Mouse (Mus musculus) mature B cell (primary cell): Measurements from ENCODE around the gene B4galt3.

Source experiments
- in situ Hi-C: fragments of 300-500 bp; cut with MboI; formaldehyde crosslinking; loops from 2 replicates; pipeline ENCODE4 v1.14.3; 2019

The B4galt3 gene

GRCm38 (mm10) chr1:171263185-171263611, 6.9 kb upstream of the B4galt3 start:
- in situ Hi-C loops = no loop called here

GRCm38 (mm10) chr1:171263666-171264461, 6.3 kb upstream of the B4galt3 start:
- in situ Hi-C loops = no loop called here

GRCm38 (mm10) chr1:171265971-171266744, 4.0 kb upstream of the B4galt3 start:
- in situ Hi-C loops = no loop called here

- in situ Hi-C loops = no loop called here
These were observed 1.8 kb upstream of the B4galt3 start for GRCm38 (mm10) chr1:171268341-171268740.

GRCm38 (mm10) chr1:171270573-171270900, 409 bp downstream of the B4galt3 start:
- in situ Hi-C loops = no loop called here

- in situ Hi-C loops = no loop called here
These were observed 1.1 kb downstream of the B4galt3 start for GRCm38 (mm10) chr1:171271196-171271595.

GRCm38 (mm10) chr1:171271622-171272021, 1.5 kb downstream of the B4galt3 start:
- in situ Hi-C loops = no loop called here

- in situ Hi-C loops = no loop called here
These were observed 2.0 kb downstream of the B4galt3 start for GRCm38 (mm10) chr1:171272086-171272485.

- in situ Hi-C loops = no loop called here
These were observed 4.0 kb downstream of the B4galt3 start for GRCm38 (mm10) chr1:171274171-171274570.

GRCm38 (mm10) chr1:171275144-171275734, 5.1 kb downstream of the B4galt3 start:
- in situ Hi-C loops = no loop called here

- in situ Hi-C loops = no loop called here
These were observed 6.1 kb downstream of the B4galt3 start for GRCm38 (mm10) chr1:171276110-171276748.

GRCm38 (mm10) chr1:171277736-171278135, 7.6 kb downstream of the B4galt3 start:
- in situ Hi-C loops = no loop called here

GRCm38 (mm10) chr1:171278436-171278835, 8.3 kb downstream of the B4galt3 start:
- in situ Hi-C loops = no loop called here

- in situ Hi-C loops = no loop called here
These were observed 9.0 kb downstream of the B4galt3 start for GRCm38 (mm10) chr1:171279012-171279705.

GRCm38 (mm10) chr1:171279721-171280120, 9.6 kb downstream of the B4galt3 start:
- in situ Hi-C loops = no loop called here

- in situ Hi-C loops = no loop called here
These were observed 10.3 kb downstream of the B4galt3 start for GRCm38 (mm10) chr1:171280250-171280915.

GRCm38 (mm10) chr1:171280916-171281527, 10.9 kb downstream of the B4galt3 start, which contains the start of gene Ppox:
Gene Ppox (minus strand): TSS chr1:171281186.
- in situ Hi-C loops = no loop called here

GRCm38 (mm10) chr1:171281528-171281923, 11.4 kb downstream of the B4galt3 start:
- in situ Hi-C loops = no loop called here

GRCm38 (mm10) chr1:171282086-171282805, 12.1 kb downstream of the B4galt3 start:
- in situ Hi-C loops = no loop called here
